Mouse (Mus musculus): ENCODE results near the gene Pus1. TPM values are rescaled to one million over a fixed set of nuclear protein-coding genes. Genes with fewer than 3 reads are reported as not detected.
"Not testable (repeated sequence)": the region's sequence is repeated elsewhere in the genome, so short reads cannot be mapped to it uniquely, and the experiment has no call there.

The Pus1 gene
- total RNA-seq, 2 experiments from 2014 or later, result 21.9 to 24.0 TPM

GRCm38 (mm10) chr5:110779276-110779997 is 1.0 kb downstream of the Pus1 start:
- peak overlapping the region; percentile 76 for H3K4me3 ChIP-seq
- no peak for TF ChIP-seq CTCF (IDR thresholded peaks at IDR 0.05)
- intact Hi-C loops (cut with DNase I), result no loop called here
- no peak overlapping the region for H3K27ac ChIP-seq
- no peak for DNase-seq (ENCODE audit: extremely low spot score in 1 of 2, low spot score in 2 of 2)

DNA sequence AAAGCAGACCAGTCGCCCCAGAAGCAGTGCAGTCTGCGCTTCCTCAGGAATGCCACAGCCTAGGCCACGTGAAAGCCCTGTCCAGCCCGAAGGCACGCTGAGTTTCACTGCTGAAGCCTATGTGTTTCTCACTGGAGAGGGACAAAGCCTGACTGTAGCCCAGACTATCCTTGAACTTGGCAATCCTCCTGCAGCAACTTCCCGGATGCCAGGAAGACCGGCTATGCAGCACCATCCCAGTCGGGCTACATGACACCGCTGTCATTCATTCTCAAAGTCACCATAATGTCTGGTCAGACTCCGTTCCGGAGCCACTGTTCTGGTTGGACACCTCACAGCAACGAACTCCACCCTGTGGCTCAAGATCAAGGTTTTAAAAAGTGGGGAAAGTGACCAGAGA is 2.2 kb downstream of the Pus1 start:
- intact Hi-C loops (cut with DNase I), result no loop called here
- no peak overlapping the region for H3K4me3 ChIP-seq
- H3K27ac ChIP-seq, result no peak overlapping the region
- no peak for TF ChIP-seq CTCF (IDR thresholded peaks at IDR 0.05)
- no peak for DNase-seq (ENCODE audit: extremely low spot score in 1 of 2, low spot score in 2 of 2)

GRCm38 (mm10) chr5:110776141-110776540 is 4.3 kb downstream of the Pus1 start:
- TF ChIP-seq CTCF (IDR thresholded peaks at IDR 0.05), result no peak
- DNase-seq (ENCODE audit: extremely low spot score in 1 of 2, low spot score in 2 of 2), result no peak
- Histone ChIP-seq H3K4me3 (no peak overlapping the region), H3K27ac (no peak overlapping the region)
- intact Hi-C loops (cut with DNase I), result no loop called here

DNA sequence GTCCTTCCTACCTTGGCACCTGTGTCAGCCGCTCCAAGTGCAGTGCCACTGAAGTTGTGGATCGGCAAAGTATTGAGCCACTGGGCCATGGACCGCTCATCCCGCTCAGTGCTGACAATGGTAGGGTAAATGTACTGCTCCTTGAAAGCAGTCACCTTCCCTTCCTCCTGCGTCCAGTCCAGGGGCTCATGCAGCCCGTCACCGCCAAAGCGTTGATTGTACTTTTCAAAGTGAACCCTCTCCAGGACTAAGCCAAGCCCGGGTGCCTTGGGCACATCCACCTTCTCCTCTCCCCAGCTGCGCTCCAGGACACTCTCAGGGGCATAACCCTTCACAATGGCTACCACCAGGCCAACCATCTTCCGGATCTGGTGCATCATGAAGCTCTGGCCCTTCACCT is 5.9 kb downstream of the Pus1 start:
- TF ChIP-seq CTCF (IDR thresholded peaks at IDR 0.05), result no peak
- H3K4me3 ChIP-seq, result no peak overlapping the region
- no peak for DNase-seq (ENCODE audit: extremely low spot score in 1 of 2, low spot score in 2 of 2)
- intact Hi-C loops (cut with DNase I), result no loop called here
- H3K27ac ChIP-seq, result no peak overlapping the region

GRCm38 (mm10) chr5:110772945-110773344 is 7.5 kb downstream of the Pus1 start:
- intact Hi-C loops (cut with DNase I); DNase-seq (ENCODE audit: extremely low spot score in 1 of 2, low spot score in 2 of 2); H3K27ac ChIP-seq; H3K4me3 ChIP-seq: not testable (repeated sequence)

DNA sequence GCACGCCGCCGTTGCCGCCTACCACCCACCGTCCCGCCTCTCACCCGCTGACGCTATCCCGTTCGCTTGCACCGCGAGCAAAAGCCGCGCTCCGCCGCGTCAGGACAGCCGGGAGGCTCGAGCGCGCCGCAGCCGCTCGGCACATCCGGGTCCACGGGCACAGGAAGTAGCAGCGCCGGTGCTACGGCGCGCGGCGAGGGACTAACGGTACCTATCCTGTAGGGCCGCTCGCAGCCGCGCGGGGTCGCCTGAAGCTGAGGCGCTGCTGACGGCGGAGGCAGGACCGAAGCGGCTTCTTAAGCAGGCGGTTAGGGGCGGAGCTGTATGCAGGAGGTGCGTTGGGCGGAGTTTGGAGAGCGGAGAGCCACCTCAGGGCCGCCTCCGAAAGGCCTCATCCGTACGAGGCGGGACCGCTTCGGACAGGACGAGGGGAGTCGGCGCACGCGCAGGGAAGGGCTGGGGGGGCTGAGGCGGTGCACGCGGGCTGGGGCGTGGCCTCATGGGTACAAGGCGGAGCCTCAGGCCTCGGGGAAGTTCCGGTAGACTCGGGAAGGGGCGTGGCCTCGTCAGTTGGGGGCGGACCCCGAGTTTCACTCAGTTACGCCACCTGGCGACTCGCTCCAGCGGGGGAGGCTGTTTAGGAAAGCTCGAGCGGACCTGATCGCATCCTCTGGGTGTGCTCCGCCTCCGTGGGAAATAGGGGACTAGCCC is 9.9 kb downstream of the Pus1 start, which contains the start of gene Ep400:
Gene Ep400 (minus strand): TSS at position 270 of the 711 bp plus-strand sequence.
- peak; percentile 53 for TF ChIP-seq CTCF (IDR thresholded peaks at IDR 0.05)
- Histone ChIP-seq H3K27ac (peak within 1 kb of the TSS; percentile 85), H3K4me3 (peak within 1 kb of the TSS; percentile 90)
- intact Hi-C loops (cut with DNase I), result loop anchor here (1.0 to 2.0 kb wide), 2 partner anchors 10 to 38 kb away; partner anchors contain the start of gene Pus1
- peak; percentile 99 to 100 for DNase-seq (ENCODE audit: extremely low spot score in 1 of 2, low spot score in 2 of 2)

DNA sequence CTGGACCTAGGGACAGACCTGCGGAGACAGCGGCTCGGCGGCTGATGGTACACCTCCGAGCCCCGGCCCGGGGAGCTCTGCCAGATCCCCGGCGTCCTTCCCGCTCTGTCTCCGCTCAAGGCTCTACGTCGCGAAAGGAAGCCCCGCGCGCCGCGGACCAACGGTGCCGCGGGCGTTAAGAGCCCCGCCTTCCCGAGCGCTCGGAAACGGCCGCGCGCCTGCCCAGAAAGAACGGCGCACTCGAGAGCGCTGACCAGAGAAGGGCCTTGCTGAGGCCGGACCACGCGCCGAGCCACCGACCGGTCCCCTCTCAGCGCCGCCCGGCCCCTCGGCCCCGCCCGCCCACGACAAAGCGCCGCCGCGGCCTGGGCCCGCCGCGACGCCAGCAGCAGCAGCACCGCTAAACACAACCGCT is 10.4 kb downstream of the Pus1 start:
- DNase-seq (ENCODE audit: extremely low spot score in 1 of 2, low spot score in 2 of 2), result peak in 1 of 2 experiments; percentile 56
- peak overlapping the region; percentile 90 for H3K4me3 ChIP-seq
- intact Hi-C loops (cut with DNase I), result loop anchor here (2.0 kb wide), 1 partner anchor 39 kb away; no protein-coding TSS in a partner anchor
- H3K27ac ChIP-seq, result peak overlapping the region; percentile 85
- TF ChIP-seq CTCF (IDR thresholded peaks at IDR 0.05), result no peak

DNA sequence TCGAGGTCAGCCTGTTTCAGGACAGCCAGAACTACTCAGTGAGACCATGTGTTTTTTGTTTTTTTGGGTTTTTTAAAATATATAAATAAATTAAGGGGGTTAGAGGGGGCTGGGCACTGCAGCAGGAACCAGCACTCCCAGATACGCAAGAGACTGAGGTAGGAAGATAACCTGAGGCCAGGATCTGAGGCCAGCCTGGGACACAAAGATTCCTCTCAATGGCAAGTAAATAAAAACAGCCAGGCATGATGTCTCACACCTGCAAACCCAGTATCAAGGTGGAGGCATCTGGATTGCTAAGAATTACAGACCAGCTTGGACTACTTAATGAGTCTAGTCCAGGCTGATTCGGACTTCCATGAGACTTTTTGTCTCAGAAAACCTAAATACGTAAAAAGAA is 11.2 kb downstream of the Pus1 start:
- no peak for TF ChIP-seq CTCF (IDR thresholded peaks at IDR 0.05)
- H3K27ac ChIP-seq, result no peak overlapping the region
- no peak for DNase-seq (ENCODE audit: extremely low spot score in 1 of 2, low spot score in 2 of 2)
- intact Hi-C loops (cut with DNase I), result no loop called here
- peak overlapping the region; percentile 90 for H3K4me3 ChIP-seq

GRCm38 (mm10) chr5:110763890-110764289 is 16.6 kb downstream of the Pus1 start:
- Histone ChIP-seq H3K4me3 (no peak overlapping the region), H3K27ac (no peak overlapping the region)
- no peak for TF ChIP-seq CTCF (IDR thresholded peaks at IDR 0.05)
- intact Hi-C loops (cut with DNase I), result no loop called here
- no peak for DNase-seq (ENCODE audit: extremely low spot score in 1 of 2, low spot score in 2 of 2)

DNA sequence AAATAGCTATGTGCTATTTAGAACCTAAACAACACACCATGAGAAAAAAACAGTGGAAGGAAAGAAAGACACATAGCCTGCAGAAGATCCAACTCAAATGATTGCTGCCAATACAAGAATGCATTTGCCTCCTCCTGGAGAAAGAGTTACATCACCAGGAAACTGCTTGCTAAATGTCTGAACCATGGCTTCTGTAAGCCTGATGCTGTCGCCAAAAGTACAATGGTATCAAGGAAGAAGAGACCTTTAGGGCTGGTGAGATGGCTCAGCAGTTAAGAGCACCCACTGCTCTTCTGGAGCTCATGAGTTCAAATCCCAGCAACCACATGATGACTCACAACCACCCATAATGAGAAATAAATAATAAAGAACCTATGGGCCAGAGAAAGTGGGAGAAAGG is 35.4 kb downstream of the Pus1 start:
- TF ChIP-seq CTCF (IDR thresholded peaks at IDR 0.05), result no peak
- no peak overlapping the region for H3K4me3 ChIP-seq
- H3K27ac ChIP-seq, result no peak overlapping the region
- intact Hi-C loops (cut with DNase I), result no loop called here
- DNase-seq (ENCODE audit: extremely low spot score in 1 of 2, low spot score in 2 of 2), result no peak

DNA sequence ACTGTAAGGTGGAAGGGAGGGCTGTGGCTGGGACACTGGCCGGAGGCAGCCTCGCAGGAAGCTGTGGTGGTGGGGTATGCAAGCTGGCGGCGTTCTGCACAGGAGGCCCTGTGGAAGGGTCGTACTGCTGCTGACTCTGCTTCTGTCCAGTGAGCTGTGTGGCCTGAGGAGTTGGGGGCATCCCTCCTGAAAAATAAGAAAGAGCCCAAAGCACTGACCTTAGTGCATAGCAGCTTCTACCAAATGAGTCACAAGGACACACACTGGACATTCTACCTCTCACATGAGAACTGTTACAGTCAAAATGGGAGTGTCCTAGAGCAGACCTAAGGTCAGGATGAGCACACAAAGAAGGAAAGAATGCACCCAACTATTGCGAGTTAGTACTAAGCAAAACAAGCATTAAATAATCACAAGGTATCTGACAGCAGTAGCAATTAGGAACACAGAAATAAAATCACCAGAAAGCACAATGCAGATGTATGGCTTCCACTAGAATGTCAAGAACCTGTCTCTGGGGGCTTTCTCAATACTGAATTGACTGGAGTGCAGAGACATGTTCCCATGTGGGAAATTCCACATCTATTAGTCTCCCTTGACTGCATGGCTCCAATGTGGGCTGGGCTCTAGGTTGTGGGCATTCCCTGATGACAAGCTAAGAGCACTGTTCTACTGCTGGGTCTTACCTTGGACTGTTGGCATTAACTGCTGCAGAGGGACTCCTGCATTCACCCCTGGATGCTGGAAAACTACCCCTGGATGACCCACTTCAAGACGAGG is 40.8 kb downstream of the Pus1 start:
- no peak for TF ChIP-seq CTCF (IDR thresholded peaks at IDR 0.05)
- DNase-seq (ENCODE audit: extremely low spot score in 1 of 2, low spot score in 2 of 2), result no peak
- intact Hi-C loops (cut with DNase I), result no loop called here
- no peak overlapping the region for H3K4me3 ChIP-seq
- H3K27ac ChIP-seq, result no peak overlapping the region

GRCm38 (mm10) chr5:110735606-110736005 is 44.9 kb downstream of the Pus1 start:
- no peak overlapping the region for H3K27ac ChIP-seq
- no peak for TF ChIP-seq CTCF (IDR thresholded peaks at IDR 0.05)
- H3K4me3 ChIP-seq, result no peak overlapping the region
- DNase-seq (ENCODE audit: extremely low spot score in 1 of 2, low spot score in 2 of 2), result no peak
- intact Hi-C loops (cut with DNase I), result no loop called here

Data from left cerebral cortex, adult 2 months (tissue).